Mouse (Mus musculus) stomach, postnatal 0 days (tissue): ENCODE data around the gene Pgm5.

Experiments used
- CTCF ChIP-seq: IDR thresholded peaks from 2 replicates; pipeline ENCODE4 v1.5.1; 2016; ENCODE audit warnings: antibody characterized with exemption, low read depth, mild to moderate bottlenecking, moderate library complexity
- EP300 ChIP-seq: optimal IDR thresholded peaks from 2 replicates; pipeline ENCODE3; 2016; ENCODE audit warnings: antibody characterized with exemption

DNA sequence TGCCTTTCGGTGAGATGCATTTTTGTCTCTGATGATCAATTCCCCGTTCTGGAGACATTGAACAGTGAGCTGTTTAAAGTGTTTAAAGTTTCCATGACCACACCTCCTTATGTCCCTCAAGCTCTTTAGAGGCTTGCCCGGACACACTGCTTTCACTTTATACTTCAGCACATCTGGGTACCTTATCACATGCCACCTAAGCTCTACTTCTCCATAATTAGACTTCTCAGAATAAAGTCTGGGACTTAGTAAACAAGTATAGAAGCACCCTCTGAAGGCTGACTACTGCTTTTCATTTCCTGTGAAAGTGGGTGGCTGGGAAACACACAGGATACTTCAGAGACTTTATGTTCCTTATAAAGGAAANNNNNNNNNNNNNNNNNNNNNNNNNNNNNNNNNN lies 204.7 kb downstream of the Pgm5 start:
- no peak for TF ChIP-seq CTCF
- TF ChIP-seq EP300: no peak
